Mouse (Mus musculus): ENCODE measurements around the gene Olfr798. TPM values are rescaled to one million over a fixed set of nuclear protein-coding genes. Genes with fewer than 3 reads are reported as not detected.

Gene Olfr798
- polyA plus RNA-seq (2016; fragmentation: Nextera tagmentation; extraction: Ambion mirVana), result not detected in 2 replicates

DNA sequence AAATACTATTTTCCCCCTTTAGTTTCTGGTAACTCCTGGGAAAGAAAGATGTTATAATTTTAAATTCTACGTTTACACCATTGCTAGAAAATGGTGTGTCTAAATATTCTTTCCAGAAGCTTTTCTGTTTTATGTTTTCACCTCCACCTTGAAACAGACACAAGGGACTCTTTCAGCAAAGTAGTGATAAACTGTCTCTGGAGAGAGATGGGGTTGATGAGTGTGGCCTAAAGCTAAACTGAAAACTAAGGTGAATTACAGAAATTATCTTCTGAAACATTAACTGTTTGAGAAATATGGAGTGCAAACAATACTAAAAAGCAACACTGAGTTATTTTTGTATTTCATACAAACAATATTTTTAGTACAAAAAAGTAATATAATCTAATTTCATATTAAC, at the start of gene Olfr798:
Gene Olfr798 (minus strand): TSS at position 101 of the 400 bp plus-strand sequence.
- WGBS, result 90% methylated on average over 1 of the region's 1 CpGs
- ATAC-seq (ENCODE audit: low FRiP score, low read depth), result no peak

DNA sequence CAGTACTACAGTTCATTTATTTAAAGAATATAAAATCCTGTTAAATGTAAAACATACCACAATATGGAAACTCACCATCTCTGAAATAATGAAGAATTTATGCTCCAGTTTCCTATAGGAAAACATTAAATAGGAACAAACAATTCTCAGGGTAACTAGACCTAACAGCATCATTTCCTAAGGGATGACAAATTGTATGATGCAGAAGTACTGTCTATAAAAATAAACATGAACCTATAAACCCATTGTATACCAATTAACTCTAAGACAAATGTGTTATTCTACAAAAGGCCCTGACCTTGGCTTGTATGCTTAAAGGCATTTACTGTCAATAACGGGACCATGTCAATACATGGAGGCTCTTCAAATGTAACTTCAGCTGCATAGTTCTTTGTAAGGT, 46.0 kb upstream of the Olfr798 start, which contains the start of gene Olfr801:
Gene Olfr801 (minus strand): TSS at position 101 of the 400 bp plus-strand sequence.
- Histone ChIP-seq H3K4me1 (no peaks in the 10 kb centered on the region), H3K9ac (no peak within 1 kb of the TSS), H3K9me3 (no peaks in the 10 kb centered on the region), H3K27me3 (replicated peaks) (no peaks in the 10 kb centered on the region), H3K27ac (no peak within 1 kb of the TSS), H3K36me3 (no peaks in the 10 kb centered on the region), H3K4me2 (replicated peaks) (no peak within 1 kb of the TSS), H3K4me3 (no peak within 1 kb of the TSS)
- 69% methylated on average over 1 of the region's 1 CpGs for whole genome bisulfite sequencing
- ATAC-seq (ENCODE audit: low FRiP score, low read depth), result no peak

More for the DNA sequence above, at the start of gene Olfr798:
- H3K4me1 ChIP-seq, result no peaks in the 10 kb centered on the region
- no peaks in the 10 kb centered on the region for H3K36me3 ChIP-seq
- no peak within 1 kb of the TSS for H3K4me2 ChIP-seq (replicated peaks)
- no peak within 1 kb of the TSS for H3K4me3 ChIP-seq
- no peak within 1 kb of the TSS for H3K27ac ChIP-seq
- H3K9me3 ChIP-seq, result no peaks in the 10 kb centered on the region
- no peak within 1 kb of the TSS for H3K9ac ChIP-seq
- H3K27me3 ChIP-seq (replicated peaks), result no peaks in the 10 kb centered on the region

GRCm38 (mm10) chr10:129657394-129657793, 29.7 kb upstream of the Olfr798 start, which contains the start of gene Olfr800:
Gene Olfr800 (plus strand): TSS chr10:129657694.
- H3K36me3 ChIP-seq, result no peaks in the 10 kb centered on the region
- no peak within 1 kb of the TSS for H3K4me3 ChIP-seq
- H3K27ac ChIP-seq, result no peak within 1 kb of the TSS
- ATAC-seq (ENCODE audit: low FRiP score, low read depth), result no peak
- H3K9ac ChIP-seq, result no peak within 1 kb of the TSS
- no peaks in the 10 kb centered on the region for H3K9me3 ChIP-seq
- H3K4me2 ChIP-seq (replicated peaks), result no peak within 1 kb of the TSS
- H3K27me3 ChIP-seq (replicated peaks), result no peaks in the 10 kb centered on the region
- no peaks in the 10 kb centered on the region for H3K4me1 ChIP-seq

GRCm38 (mm10) chr10:129651763-129652162, 24.0 kb upstream of the Olfr798 start:
- Histone ChIP-seq H3K9me3 (no peaks in the 10 kb centered on the region), H3K27ac (no peak overlapping the region), H3K36me3 (no peaks in the 10 kb centered on the region), H3K4me2 (replicated peaks) (no peak overlapping the region), H3K9ac (no peak overlapping the region), H3K27me3 (replicated peaks) (no peaks in the 10 kb centered on the region), H3K4me3 (no peak overlapping the region), H3K4me1 (no peaks in the 10 kb centered on the region)
- 85% methylated on average over 1 of the region's 1 CpGs for WGBS
- no peak for ATAC-seq (ENCODE audit: low FRiP score, low read depth)

DNA sequence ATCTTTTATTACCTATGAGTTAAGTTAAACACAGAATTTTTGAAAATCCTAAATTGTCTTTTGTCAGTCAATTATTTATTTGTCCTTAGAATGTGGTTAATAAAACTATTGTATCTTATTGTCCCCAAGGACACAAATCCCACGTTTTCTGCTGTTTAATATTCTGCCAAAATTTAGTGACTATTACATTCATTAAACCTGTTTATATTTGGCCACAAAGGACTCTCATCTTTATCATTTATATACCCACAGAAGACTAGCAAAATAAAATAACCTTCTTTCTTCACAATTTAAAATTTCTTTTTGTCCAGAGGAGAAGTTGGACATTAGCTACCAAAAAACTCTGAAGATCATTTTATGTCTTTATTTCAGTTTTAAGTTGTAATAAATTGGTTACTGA, 9.4 kb upstream of the Olfr798 start, which contains the start of gene Olfr799:
Gene Olfr799 (plus strand): TSS at position 301 of the 400 bp plus-strand sequence.
- H3K36me3 ChIP-seq, result no peaks in the 10 kb centered on the region
- no peak within 1 kb of the TSS for H3K4me3 ChIP-seq
- H3K27ac ChIP-seq, result no peak within 1 kb of the TSS
- H3K9ac ChIP-seq, result no peak within 1 kb of the TSS
- no peaks in the 10 kb centered on the region for H3K4me1 ChIP-seq
- no peak within 1 kb of the TSS for H3K4me2 ChIP-seq (replicated peaks)
- no peak for ATAC-seq (ENCODE audit: low FRiP score, low read depth)
- WGBS, result 34% methylated on average over 1 of the region's 1 CpGs
- no peaks in the 10 kb centered on the region for H3K9me3 ChIP-seq
- H3K27me3 ChIP-seq (replicated peaks), result no peaks in the 10 kb centered on the region

GRCm38 (mm10) chr10:129623251-129623650, 4.5 kb downstream of the Olfr798 start:
- no peak overlapping the region for H3K4me3 ChIP-seq
- no peak overlapping the region for H3K4me2 ChIP-seq (replicated peaks)
- H3K9me3 ChIP-seq, result no peaks in the 10 kb centered on the region
- H3K4me1 ChIP-seq, result no peaks in the 10 kb centered on the region
- no peak overlapping the region for H3K9ac ChIP-seq
- H3K27me3 ChIP-seq (replicated peaks), result no peaks in the 10 kb centered on the region
- no peak for ATAC-seq (ENCODE audit: low FRiP score, low read depth)
- no peak overlapping the region for H3K27ac ChIP-seq
- no peaks in the 10 kb centered on the region for H3K36me3 ChIP-seq

GRCm38 (mm10) chr10:129621724-129622123, 6.0 kb downstream of the Olfr798 start:
- Histone ChIP-seq H3K4me3 (no peak overlapping the region), H3K27me3 (replicated peaks) (no peaks in the 10 kb centered on the region), H3K4me1 (no peaks in the 10 kb centered on the region), H3K4me2 (replicated peaks) (no peak overlapping the region), H3K36me3 (no peaks in the 10 kb centered on the region), H3K27ac (no peak overlapping the region), H3K9ac (no peak overlapping the region), H3K9me3 (no peaks in the 10 kb centered on the region)
- ATAC-seq (ENCODE audit: low FRiP score, low read depth), result no peak
- WGBS, result 39% methylated on average over 1 of the region's 1 CpGs

DNA sequence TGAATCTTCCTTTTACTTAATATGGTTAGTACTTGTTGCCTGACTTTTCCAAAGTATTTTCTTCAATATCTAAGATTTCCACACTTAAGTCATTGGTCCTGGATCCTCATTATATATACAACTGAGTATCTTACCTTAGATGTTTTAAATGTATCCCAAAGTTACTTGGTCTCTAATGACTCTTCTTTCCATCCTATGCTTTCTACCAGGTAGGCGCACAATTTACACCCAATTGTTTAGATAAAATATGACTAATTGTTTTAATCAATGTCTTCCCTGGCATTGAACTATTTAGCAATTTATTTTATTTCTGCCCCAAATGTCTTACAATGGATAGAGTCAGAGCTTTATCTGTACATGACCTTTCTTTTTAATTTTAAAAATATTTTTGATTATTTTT, 15.3 kb downstream of the Olfr798 start, which contains the start of gene Olfr796:
Gene Olfr796 (minus strand): TSS at position 101 of the 400 bp plus-strand sequence.
- 96% methylated on average over 1 of the region's 1 CpGs for WGBS
- Histone ChIP-seq H3K36me3 (no peaks in the 10 kb centered on the region), H3K4me1 (no peaks in the 10 kb centered on the region), H3K9ac (no peak within 1 kb of the TSS), H3K27me3 (replicated peaks) (no peaks in the 10 kb centered on the region), H3K27ac (no peak within 1 kb of the TSS), H3K9me3 (no peaks in the 10 kb centered on the region), H3K4me3 (no peak within 1 kb of the TSS), H3K4me2 (replicated peaks) (no peak within 1 kb of the TSS)
- no peak for ATAC-seq (ENCODE audit: low FRiP score, low read depth)

GRCm38 (mm10) chr10:129577066-129577465, 50.7 kb downstream of the Olfr798 start:
- H3K27ac ChIP-seq, result no peak overlapping the region
- H3K4me3 ChIP-seq, result no peak overlapping the region
- no peak overlapping the region for H3K4me2 ChIP-seq (replicated peaks)
- WGBS, result 67% methylated on average over 1 of the region's 1 CpGs
- no peak for ATAC-seq (ENCODE audit: low FRiP score, low read depth)
- no peaks in the 10 kb centered on the region for H3K9me3 ChIP-seq
- no peaks in the 10 kb centered on the region for H3K4me1 ChIP-seq
- H3K36me3 ChIP-seq, result no peaks in the 10 kb centered on the region
- H3K9ac ChIP-seq, result no peak overlapping the region
- no peaks in the 10 kb centered on the region for H3K27me3 ChIP-seq (replicated peaks)

Small RNA genes within 50 kb of the gene (microRNA-seq; reads per million reads assigned to microRNA genes)
- gene Gm23252, result not detected

Other genes with a start within 250 kb of the Olfr798 start
- gene Olfr784, start 243.9 kb downstream of the Olfr798 start, polyA plus RNA-seq (2016; fragmentation: Nextera tagmentation; extraction: Ambion mirVana), result 0.06 and 0.19 TPM in 2 replicates
- gene Olfr785, start 222.5 kb downstream of the Olfr798 start, polyA plus RNA-seq (2016; fragmentation: Nextera tagmentation; extraction: Ambion mirVana), result not detected in 2 replicates
- not detected in 2 replicates for gene Olfr786, start 200.6 kb downstream of the Olfr798 start, polyA plus RNA-seq (2016; fragmentation: Nextera tagmentation; extraction: Ambion mirVana)
- gene Olfr787, start 166.1 kb downstream of the Olfr798 start, polyA plus RNA-seq (2016; fragmentation: Nextera tagmentation; extraction: Ambion mirVana), result not detected in 2 replicates
- not detected in 2 replicates for gene Olfr788, start 156.9 kb downstream of the Olfr798 start, polyA plus RNA-seq (2016; fragmentation: Nextera tagmentation; extraction: Ambion mirVana)
- not detected in 2 replicates for gene Olfr789, start 143.2 kb downstream of the Olfr798 start, polyA plus RNA-seq (2016; fragmentation: Nextera tagmentation; extraction: Ambion mirVana)
- not detected in 2 replicates for gene Olfr790, start 129.4 kb downstream of the Olfr798 start, polyA plus RNA-seq (2016; fragmentation: Nextera tagmentation; extraction: Ambion mirVana)
- not detected in 2 replicates for gene Olfr791, start 106.1 kb downstream of the Olfr798 start, polyA plus RNA-seq (2016; fragmentation: Nextera tagmentation; extraction: Ambion mirVana)
- gene Olfr792, start 88.8 kb downstream of the Olfr798 start, polyA plus RNA-seq (2016; fragmentation: Nextera tagmentation; extraction: Ambion mirVana), result not detected in 2 replicates
- not detected in 2 replicates for gene Olfr794, start 60.3 kb downstream of the Olfr798 start, polyA plus RNA-seq (2016; fragmentation: Nextera tagmentation; extraction: Ambion mirVana)
- gene Olfr796, start 15.4 kb downstream of the Olfr798 start, polyA plus RNA-seq (2016; fragmentation: Nextera tagmentation; extraction: Ambion mirVana), result not detected in 2 replicates
- not detected in 2 replicates for gene Olfr799, start 9.6 kb upstream of the Olfr798 start, polyA plus RNA-seq (2016; fragmentation: Nextera tagmentation; extraction: Ambion mirVana)
- not detected in 2 replicates for gene Olfr800, start 29.8 kb upstream of the Olfr798 start, polyA plus RNA-seq (2016; fragmentation: Nextera tagmentation; extraction: Ambion mirVana)
- gene Olfr801, start 45.9 kb upstream of the Olfr798 start, polyA plus RNA-seq (2016; fragmentation: Nextera tagmentation; extraction: Ambion mirVana), result not detected in 2 replicates
- not detected in 2 replicates for gene Olfr802, start 60.2 kb upstream of the Olfr798 start, polyA plus RNA-seq (2016; fragmentation: Nextera tagmentation; extraction: Ambion mirVana)
- not detected in 2 replicates for gene Olfr803, start 66.4 kb upstream of the Olfr798 start, polyA plus RNA-seq (2016; fragmentation: Nextera tagmentation; extraction: Ambion mirVana)
- gene Olfr804, start 75.3 kb upstream of the Olfr798 start, polyA plus RNA-seq (2016; fragmentation: Nextera tagmentation; extraction: Ambion mirVana), result not detected in 2 replicates
- not detected in 2 replicates for gene Olfr805, start 101.4 kb upstream of the Olfr798 start, polyA plus RNA-seq (2016; fragmentation: Nextera tagmentation; extraction: Ambion mirVana)
- not detected in 2 replicates for gene Olfr806, start 114.0 kb upstream of the Olfr798 start, polyA plus RNA-seq (2016; fragmentation: Nextera tagmentation; extraction: Ambion mirVana)
- not detected in 2 replicates for gene Olfr807, start 129.9 kb upstream of the Olfr798 start, polyA plus RNA-seq (2016; fragmentation: Nextera tagmentation; extraction: Ambion mirVana)
- not detected in 2 replicates for gene Olfr808, start 137.5 kb upstream of the Olfr798 start, polyA plus RNA-seq (2016; fragmentation: Nextera tagmentation; extraction: Ambion mirVana)
- gene Olfr809, start 146.7 kb upstream of the Olfr798 start, polyA plus RNA-seq (2016; fragmentation: Nextera tagmentation; extraction: Ambion mirVana), result not detected in 2 replicates
- gene Olfr810, start 167.0 kb upstream of the Olfr798 start, polyA plus RNA-seq (2016; fragmentation: Nextera tagmentation; extraction: Ambion mirVana), result not detected in 2 replicates
- not detected in 2 replicates for gene Olfr811, start 176.5 kb upstream of the Olfr798 start, polyA plus RNA-seq (2016; fragmentation: Nextera tagmentation; extraction: Ambion mirVana)
- gene Olfr812, start 218.2 kb upstream of the Olfr798 start, polyA plus RNA-seq (2016; fragmentation: Nextera tagmentation; extraction: Ambion mirVana), result not detected in 2 replicates
- not detected in 2 replicates for gene Olfr813, start 227.4 kb upstream of the Olfr798 start, polyA plus RNA-seq (2016; fragmentation: Nextera tagmentation; extraction: Ambion mirVana)

Measured in neural tube, embryonic 12.5 days (tissue).